Mouse (Mus musculus): ENCODE data around the gene Alg14.

Gene Alg14

DNA sequence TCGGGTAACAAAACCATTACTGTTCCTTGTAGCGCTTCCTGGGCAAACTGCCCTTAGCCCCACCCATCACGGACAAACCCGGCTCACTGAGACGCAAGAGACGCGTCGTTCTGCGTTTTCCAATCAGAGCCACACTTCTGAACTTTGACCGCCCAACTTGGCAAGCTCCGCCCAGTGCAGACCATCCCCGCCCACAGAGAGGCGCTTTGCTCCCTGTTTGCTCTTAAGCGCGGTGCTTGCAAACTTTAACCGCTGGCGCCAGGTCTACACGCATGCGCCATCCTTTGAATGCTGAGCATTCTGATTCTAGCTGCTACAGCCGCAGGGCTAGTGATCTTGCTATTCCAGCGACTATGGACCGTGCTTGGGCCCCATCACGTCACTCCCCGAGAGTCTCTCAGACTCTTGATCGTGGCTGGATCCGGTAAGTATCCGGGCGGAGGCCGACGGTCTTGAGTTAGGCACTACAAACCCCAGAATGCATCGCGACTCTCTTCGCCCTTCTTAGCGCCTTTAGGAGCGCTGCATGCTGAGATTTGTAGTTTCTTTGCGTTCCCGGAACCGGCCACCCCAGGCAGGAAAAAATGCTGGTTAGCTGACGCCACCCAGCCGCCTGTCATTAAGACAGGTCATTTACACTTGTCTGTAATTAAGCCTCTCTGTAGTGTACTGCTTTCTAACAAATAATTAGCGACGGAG, at the start of gene Alg14:
Alg14 (plus strand) TSS at position 214 of the 699 bp plus-strand sequence.
- DNase-seq, result peak; percentile 96

DNA sequence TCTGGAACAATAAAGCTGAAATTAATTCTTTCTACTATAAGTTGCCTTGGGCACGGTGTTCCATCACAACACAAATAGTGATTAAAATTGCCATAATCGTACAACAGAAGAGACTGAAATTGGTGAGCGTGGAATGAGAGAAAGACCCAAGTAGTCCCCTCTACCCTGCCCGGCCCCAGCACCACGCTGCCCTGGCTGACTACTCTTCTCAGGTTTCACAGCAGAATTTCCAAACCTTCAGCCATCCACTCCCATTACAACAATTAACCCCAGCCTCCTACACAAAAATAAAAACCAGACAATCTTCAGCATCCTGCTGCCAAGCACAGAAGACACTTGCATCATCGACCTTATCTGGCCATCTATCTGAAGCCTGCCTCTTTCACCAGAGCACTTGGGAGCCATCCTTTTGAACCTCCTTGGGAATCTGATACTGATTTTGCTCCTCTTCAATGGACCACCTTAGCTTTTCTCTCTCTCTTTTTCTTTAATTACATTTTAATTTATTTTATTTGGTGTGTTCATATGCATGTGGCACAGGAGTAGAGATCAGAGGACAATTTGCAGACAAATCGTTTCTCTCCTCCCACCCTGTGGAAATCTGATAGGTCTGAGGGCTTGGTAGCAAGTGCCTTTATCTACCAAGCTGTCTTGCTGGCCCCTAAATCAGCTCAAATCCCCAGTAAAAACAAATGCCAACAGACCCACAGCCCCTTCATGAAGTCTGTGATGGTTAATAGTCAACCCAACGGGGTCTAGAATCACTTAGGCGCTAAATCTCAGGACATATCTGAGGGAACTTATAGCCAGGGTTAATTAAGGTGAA, 49.2 kb upstream of the Alg14 start:
- DNase-seq, result no peak

DNA sequence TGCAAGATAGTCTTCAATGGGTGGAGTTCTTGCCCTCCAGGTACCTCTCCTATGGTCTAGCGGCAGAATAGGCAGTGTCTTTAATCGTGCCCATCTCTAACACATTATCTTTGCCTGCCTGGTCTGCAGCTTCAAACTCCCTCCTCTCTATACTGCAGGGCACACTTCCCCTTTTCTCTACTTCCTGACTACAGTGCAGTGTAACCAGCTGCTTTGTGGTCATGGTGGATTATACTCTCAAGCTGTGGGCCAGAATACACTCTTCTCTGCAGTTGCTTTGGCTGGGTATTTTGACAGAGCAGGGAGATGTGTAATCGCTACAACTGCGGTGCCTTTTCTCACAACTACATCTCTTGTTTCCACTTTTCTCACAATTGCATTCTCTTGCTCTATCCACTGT, 48.6 kb upstream of the Alg14 start:
- DNase-seq, result no peak

DNA sequence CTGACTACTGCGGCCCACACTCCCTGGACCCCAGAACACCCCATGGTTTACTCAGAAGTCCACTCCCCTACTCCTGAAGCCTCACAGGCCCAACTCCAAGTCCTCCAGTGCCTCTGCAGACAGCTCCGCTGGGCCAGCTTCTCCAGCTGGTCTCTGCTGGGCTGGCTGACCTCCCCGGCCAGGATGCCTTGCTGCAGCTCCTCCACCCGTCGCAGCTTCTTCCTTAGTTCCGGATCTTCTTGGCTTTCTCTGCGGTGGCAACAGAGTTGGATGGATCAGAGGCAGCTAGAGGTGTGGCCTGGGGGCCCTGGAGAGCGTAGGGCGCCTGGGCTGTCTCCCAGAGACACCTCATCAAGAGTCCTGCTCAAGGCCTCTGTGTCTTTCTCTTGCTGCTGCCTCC, 41.5 kb upstream of the Alg14 start:
- DNase-seq, result peak; percentile 19

DNA sequence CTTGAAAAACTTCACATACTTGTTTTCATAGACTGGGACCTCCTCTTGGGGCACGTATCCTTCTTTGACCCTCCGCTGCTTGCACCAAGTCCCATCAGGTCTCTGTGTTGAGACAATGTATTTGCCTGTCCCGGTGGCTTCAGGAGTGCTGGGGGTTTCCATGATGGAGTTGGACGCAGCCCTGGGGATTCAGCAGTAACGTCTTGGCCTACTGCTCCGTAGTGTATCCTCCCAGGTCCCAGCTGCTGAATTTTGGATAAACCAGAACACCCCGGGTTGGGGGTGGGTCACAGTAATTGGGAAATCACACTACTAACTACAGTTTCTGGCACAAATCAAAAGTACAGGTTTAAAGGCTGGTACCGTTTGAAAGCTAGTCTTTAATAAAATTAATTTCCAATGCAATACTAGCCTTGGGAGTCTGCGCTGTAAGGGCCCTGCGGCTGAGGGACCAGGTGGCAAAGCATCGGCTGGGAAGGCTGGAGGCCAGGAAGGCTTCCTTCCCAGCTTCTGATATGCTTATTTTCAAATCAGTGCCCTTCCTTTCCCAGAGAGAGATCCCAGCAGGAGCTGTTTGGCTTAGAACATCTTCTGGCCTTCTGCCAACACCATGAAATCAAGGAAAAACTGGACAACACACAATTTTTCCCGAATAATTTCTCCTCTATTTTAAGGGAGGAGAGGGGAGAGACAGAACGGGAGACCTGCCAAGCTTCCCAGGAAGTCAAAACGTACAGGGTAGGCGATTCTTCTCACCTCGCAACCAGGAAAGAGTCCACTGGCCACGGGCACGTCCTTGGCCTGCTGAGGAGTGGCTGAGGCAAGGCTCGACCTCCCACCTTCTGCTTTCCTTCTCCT, 40.8 kb upstream of the Alg14 start:
- DNase-seq, result no peak

DNA sequence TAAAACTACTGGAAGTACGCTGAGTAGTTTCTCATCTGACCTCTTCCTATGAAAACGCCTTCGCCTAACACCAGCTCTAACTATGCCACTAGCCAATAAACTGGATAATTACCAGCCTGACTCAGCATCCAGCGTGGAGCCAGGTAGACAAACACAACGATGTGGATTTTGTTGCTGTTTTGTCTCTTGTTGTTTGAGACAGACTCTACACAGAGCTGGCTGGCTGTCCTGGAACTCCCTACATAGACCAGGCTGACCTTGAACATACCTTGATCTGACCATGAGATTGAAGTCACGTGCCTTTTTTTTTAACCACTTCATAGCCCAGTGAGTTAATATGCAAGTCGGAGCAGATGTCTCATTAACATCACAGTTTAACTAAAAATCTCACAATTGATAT, 36.1 kb upstream of the Alg14 start:
- no peak for DNase-seq

DNA sequence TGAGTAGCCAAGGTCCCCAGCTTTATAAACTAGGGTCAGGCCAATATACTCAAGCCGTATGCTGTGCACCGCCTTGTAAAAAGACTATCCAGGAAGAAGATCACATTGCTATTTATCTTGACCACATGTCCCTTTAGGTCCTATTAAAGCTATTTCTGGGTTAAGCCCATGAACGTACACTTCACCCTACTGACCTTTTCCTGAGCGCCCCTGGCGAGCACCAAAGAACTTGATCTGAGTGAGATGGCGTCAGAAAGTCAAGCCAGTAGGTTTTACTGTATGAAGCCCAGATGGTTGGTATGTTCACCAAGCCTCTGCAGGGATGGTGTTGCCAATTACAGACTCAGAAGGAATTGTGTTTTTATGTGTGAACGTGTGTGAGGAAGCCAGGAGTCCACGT, 35.4 kb upstream of the Alg14 start:
- no peak for DNase-seq

DNA sequence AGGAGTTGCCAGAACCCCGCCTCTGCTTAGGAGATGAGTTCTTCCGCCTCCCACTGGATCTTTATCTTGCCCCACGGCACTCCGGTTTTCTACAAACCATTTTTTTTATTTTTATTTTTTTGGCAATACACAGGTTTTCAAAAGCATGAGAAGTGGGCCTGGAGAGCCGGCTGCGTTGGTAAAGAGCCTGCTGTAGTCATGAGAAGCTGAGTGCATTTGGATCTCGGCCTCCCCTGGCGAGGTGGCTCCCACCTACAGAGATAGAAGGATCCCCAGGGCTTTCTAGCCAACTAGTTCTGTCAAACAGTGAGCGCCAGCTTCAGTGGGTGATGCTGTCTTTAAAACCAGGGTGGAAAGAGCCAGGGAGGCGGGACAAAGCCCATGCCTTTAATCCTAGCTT, 34.2 kb upstream of the Alg14 start:
- no peak for DNase-seq

DNA sequence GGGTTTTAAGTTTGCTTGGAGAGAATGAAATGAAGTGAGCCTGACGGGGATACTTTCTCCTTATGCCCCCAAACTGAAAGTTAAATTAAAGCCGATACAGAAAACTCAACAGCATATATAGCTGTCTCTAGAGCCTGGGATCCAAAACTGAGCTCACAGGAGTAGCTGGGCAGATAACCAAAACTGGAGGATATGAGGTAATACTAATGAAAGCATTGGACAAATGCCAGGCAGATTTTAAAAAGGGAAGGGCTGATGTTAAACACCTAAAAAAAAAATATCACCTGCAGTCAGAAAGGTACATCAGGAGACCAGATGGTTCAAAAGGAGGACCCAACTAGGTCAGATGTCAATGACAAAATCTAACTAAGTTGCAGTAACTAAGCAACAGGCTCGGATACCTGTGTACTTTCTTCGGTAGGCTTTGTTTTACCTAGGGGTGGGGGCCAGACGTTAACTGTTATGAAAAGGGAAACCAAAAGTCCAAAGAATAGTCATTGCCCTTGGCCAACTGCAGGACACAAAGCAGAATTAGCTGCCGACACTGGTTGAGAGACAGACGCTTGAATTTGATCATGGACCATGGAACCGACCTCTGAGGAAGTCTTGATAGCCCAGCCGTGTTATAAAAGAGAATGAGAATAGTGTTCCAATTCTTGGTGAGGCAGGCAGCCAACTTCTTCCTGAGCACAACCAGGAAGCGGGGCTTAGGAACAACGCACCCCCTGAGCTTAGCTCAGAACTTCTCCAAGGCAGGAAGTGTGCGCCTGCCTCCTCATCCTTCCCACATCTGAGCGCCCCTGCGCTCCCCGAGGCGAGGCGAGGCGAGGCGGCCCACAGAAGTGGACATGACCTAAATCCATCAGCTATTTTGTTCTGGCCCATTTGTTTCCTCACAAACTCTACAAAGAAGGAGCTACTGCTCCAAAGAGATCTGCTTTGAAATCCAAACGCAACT, 32.8 kb upstream of the Alg14 start:
- DNase-seq, result peak; percentile 12

DNA sequence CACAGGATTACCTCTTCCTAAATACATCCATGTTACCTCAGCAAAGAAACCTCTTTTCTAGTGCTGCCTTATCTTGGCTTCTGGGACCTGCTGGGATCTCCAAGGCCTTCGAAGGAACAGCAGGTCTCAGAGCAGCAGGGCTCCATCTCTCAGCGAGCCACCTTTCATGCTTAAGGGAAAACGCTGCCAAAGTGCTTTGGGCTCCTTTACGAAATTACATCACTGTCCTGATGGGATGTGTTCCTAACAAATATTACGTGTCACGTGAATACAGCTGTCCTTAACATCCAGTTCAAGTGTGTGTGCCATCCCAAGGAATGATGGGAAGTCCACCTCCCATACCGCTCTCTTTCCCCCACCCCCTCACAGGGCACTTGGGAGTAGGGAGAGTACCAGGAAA, 31.5 kb upstream of the Alg14 start:
- DNase-seq, result no peak

DNA sequence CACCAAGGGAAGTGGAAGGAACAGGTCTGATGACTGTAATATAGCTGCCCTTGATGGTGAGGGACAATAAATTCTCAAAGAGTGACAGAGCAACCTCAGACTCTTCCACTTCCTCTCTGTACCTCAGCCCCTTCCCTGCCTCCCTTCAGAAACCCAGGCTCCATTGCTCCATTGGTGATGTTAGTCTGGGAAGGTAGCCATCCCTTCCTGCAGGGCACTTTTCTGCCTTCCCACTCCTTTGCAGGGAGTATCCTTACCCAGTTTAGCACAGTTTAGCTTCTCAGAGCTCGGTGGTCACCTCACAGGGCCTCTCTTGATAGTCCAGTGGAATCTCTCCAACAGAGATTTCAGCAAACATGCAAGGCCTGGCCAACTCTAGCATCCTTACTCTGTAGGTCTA, 30.7 kb upstream of the Alg14 start:
- no peak for DNase-seq

DNA sequence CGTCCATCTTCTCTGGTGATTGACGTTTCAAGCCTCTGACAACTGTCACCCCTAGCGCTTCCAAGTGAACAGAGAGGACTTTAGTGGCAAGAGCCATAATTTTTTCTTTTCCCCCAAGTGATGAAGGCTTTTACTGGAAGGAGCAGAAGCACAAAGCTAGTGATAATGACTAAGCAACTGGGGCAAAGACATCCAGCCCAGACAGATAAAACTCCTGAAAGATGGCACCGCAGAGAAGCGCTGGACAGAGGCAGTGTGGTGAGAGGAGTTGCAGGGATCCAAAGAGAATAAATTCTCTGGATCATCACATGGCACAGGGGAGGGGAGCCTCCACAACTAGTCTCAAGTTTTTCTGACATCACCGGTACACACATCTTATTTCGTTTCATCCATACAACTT, 30.3 kb upstream of the Alg14 start:
- no peak for DNase-seq

DNA sequence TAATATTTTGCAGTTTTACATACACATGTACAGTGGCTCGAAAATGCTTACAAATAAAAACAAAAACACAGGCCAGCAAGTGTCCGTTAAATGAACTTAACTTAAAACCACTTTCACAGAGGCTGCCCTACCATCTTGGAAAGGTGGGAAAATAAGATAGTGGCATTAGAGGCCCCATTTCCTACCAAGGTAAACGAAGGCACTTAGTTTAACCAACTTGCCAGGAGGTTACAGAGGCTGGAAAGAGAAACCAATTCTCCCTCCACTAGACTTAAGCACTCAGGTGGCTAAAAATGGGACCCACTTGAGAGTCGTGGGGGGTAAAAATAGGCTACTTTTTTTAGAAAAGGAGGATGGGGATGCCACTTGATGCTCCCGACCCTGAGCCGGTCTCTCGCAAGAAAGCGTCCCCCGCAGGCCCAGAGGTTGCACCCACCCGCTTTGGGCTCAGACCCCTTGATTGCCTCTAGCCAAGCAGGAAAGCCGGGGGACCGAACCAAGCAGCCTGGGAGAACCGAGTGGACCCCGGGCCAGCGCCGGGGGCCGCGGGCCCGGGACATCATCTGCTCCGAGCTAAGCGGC, 29.5 kb upstream of the Alg14 start:
- DNase-seq, result no peak

DNA sequence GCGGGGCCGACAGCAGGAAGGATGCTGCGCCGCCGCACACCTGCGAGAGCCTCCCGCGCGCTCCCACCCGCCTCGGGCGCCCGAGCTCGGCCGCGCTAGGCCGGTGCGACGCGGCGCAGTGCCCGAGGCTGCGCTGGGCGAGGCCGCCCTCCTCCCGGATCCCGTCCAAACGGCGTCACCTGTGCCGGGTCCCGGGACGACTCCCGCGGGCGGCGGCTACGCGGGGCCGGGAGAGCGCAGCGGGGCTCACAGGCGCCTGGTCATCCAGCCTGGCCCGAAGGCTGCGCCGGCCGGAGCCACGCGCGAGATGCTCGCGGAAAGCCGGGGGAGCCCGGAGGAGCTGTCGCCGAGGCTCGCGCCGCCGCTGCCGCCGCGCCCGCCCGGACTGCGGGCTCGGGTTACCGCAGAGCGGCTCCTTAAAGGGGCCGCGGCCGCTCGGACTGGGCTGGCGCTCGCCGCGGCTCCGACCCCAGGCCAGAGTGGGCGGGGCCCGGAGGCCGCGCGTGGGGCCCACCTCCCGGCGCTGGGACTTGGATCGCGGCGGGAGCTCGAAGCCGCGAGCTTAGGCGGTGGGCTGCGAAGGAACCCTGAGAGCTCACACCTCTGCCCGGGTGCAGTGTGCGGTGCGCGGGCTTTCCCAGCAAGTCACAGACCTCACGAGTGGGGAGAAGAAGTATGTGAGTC, 28.9 kb upstream of the Alg14 start:
- peak; percentile 48 for DNase-seq

DNA sequence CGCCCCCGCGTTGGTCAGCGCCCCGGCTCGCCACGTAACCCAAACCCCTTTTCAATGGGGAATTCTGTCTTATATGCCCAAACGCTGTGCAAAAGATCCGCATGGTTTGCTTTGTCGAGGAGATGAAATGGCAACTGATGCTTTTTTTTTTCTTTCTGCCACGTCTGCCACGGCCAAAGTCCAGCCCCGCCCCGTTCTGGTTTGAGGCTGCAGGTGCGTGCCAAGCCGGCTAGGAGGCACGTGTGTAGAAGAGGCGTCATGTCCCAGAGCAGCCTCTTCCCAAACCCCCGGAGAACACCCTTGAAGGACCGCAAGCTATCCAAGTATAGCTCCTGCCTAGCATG, 28.4 kb upstream of the Alg14 start:
- peak; percentile 42 for DNase-seq

DNA sequence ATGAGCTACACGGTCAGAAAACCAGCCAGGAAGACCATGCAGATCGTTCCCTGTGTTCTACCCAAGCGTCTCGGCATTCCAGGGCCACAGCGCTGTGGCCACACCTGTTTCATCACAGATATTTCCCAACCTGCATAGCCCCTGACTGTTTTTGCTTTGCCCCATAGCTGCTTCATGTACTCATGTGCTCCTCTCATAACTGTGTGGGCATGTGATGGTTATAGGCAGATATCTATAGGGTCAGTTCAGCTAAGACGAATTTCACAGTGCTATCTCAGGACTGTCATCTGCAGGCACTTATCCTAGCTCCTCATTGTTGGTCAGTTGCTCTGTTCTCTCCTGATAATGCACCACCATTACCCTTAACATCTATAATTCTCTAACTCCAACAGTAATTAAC, 27.3 kb upstream of the Alg14 start:
- DNase-seq, result no peak

DNA sequence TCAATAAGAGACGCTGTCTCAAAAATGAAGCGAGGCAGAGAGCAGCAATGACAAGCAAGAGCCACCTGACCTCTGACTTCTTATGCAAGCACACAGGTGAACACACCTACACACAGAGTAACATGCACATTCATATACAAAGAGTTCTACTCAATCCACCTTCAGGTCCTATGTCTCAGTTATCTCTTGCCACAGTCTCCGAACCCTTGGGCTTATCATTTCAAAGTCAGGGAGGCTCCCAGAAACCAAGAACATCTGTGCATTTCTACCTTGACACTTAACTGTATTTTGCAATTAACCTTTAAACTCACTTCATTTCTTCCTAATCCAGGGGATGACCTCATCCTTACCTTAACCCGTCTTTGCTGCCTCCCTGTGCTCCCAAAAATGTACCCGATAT, 24.3 kb upstream of the Alg14 start:
- no peak for DNase-seq

DNA sequence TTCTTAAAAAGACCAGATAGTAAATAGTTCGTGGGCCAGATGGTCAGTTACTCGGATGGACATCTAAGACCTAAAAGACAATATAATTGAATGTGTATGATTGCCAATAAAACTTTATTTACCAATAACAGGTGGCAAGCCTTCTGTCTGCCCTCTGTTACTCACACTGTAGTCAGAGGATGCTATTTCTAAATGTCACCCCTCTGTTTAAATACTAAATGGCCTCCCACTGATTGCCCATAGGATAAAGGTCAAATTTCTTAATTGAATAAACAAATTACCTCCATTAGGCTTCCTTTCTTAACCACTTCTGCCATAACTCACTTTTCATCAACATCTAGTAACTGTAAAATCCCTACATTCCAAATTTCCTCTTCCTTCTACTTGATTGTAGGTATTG, 19.0 kb upstream of the Alg14 start:
- DNase-seq, result no peak

DNA sequence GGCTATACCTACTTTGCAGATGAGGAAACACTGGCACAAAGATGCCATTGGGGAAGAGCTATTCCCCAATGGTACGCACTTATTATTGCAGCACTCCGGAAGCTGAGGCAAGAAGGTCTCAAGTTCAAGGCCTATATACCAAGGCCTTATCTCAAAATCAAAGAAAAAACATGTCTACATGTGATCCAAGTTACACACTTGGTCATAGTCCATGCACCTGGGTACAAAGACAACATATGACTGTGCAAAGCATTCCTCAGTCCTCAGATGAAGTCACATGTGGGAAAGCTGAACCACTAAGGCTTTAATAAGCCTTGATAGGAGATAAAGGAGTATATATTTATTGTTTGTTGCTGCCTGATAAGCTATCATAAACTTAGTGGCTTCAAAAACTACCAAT, 17.6 kb upstream of the Alg14 start:
- DNase-seq, result no peak

DNA sequence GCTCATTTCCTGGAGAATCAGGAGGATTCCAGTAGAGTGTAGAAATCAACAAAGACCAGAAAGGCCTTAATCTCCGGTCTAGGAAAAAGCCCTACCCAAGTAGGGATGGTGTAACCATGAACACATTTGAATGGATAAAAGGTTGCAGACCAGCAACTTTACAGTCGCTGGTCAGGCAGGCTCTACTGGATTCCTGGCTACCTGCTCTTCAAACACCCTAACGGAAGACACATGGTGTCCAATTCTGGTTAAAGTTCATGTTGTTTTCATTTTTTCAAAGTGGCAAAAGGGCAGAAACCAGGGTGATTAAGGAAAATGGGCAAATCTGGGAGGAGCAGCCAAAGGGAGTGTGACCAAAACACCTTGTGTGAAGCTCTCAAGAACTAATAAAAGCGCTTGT, 14.6 kb upstream of the Alg14 start:
- no peak for DNase-seq

DNA sequence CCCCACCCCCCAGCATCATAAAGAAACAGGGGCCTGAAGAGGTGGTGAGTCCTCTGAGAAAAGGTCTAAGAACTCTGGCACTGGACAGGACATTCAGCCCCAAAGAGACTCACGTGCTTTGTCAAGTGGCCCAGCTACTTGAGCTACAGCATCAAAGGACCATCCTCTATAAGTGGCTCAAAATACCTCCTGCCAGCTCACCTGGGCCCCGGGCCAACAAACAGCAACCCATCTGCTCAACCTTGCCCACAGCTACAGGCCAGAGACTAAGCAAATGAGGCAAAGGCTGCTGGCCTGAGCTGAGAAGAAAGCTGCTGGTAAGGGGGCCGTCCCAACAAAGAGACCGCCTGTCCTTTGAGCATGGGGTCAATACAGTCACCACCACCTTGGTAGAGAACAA, 14.0 kb upstream of the Alg14 start:
- DNase-seq, result peak; percentile 37

DNA sequence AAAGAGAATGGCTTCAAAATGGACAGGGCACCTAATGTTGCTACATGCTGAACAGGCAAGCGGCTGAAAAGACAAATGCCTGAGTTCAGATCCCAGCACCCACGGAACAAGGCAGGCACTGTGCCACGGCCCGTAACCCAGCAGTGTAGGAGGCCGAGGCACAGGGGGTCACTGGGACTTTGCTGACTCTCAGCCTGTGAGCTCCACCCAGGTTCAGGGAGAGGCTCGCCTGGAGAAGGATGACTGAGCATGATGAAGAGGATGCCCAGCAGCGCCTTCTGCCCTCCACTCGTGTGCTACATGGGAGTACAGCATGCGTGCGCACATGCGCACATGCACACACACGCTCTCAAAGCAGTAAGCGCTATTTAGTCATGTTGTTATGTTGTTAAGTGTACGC, 11.9 kb upstream of the Alg14 start:
- DNase-seq, result no peak

Data from lung, postnatal 14 days (tissue).